Mouse (Mus musculus) hindbrain, embryonic 15.5 days (tissue): ENCODE measurements around the gene Rasgef1a. TPM values are rescaled to one million over a fixed set of nuclear protein-coding genes. Genes with fewer than 3 reads are reported as not detected.

Source experiments
- ATAC-seq: fragments of 200-750 bp; cut with Nextera tagmentation; 2 replicates; pipeline ENCODE4 v1.8.0; 2017; ENCODE audit warnings: low read depth, moderate number of reproducible peaks, moderate TSS enrichment; ENCODE audit not compliant: low FRiP score
- H3K27ac ChIP-seq: fragments of 300-500 bp; sonication (generic); replicated peaks from 2 replicates; pipeline ENCODE4 v1.5.1; 2015; ENCODE audit warnings: mild to moderate bottlenecking, inconsistent platforms
- H3K27me3 ChIP-seq: fragments of 300-500 bp; sonication (generic); 2 replicates; pipeline ENCODE4 v1.6.1; 2015; ENCODE audit warnings: control low read depth, inconsistent platforms
- H3K36me3 ChIP-seq: fragments of 300-500 bp; sonication (generic); 2 replicates; pipeline ENCODE4 v1.6.1; 2015; ENCODE audit warnings: control low read depth, inconsistent platforms
- H3K4me1 ChIP-seq: fragments of 300-500 bp; sonication (generic); replicated peaks from 2 replicates; pipeline ENCODE4 v1.6.1; 2015; ENCODE audit warnings: control low read depth, inconsistent platforms
- H3K4me2 ChIP-seq: fragments of 300-500 bp; sonication (generic); 2 replicates; pipeline ENCODE4 v1.6.1; 2015; ENCODE audit warnings: moderate library complexity, mild to moderate bottlenecking, inconsistent platforms
- H3K4me3 ChIP-seq: fragments of 300-500 bp; sonication (generic); 2 replicates; pipeline ENCODE4 v1.5.1; 2015; ENCODE audit warnings: mild to moderate bottlenecking, inconsistent platforms
- H3K9ac ChIP-seq: fragments of 300-500 bp; sonication (generic); 2 replicates; pipeline ENCODE4 v1.6.1; 2015; ENCODE audit warnings: inconsistent platforms
- H3K9me3 ChIP-seq: fragments of 300-500 bp; sonication (generic); 2 replicates; pipeline ENCODE4 v1.6.1; 2016; ENCODE audit warnings: control low read depth, inconsistent platforms
- WGBS: fragments of 180-500 bp; shearing (Covaris S2); methylation state at CpG from one replicate; pipeline ENCODE4 v1.1.7; 2015; 5-methylcytosine and 5-hydroxymethylcytosine counted together
- polyA plus RNA-seq: library from polyadenylated mRNA; unstranded; fragments of >200 nt; fragmentation: Nextera tagmentation; extraction: Ambion mirVana; gene quantifications from 2 replicates; pipeline ENCODE4 v1.2.1, GENCODE M21; 2015

Rasgef1a gene
- polyA plus RNA-seq, 1 experiment from 2014 or later = 5.0 TPM

- H3K36me3 ChIP-seq = no peaks in the 10 kb centered on the region
- peaks cover 27% of the 10 kb centered on the region for H3K4me1 ChIP-seq
- H3K27ac ChIP-seq = no peak overlapping the region
- ATAC-seq = no peak
- 63% methylated on average over 10 of the region's 10 CpGs for WGBS
- no peak overlapping the region for H3K4me3 ChIP-seq
- H3K9ac ChIP-seq = no peak overlapping the region
- H3K4me2 ChIP-seq = no peak overlapping the region
- no peaks in the 10 kb centered on the region for H3K27me3 ChIP-seq
- no peaks in the 10 kb centered on the region for H3K9me3 ChIP-seq
These were observed 67.5 kb downstream of the Rasgef1a start for GRCm38 (mm10) chr6:118078751-118079150.

GRCm38 (mm10) chr6:118079292-118079691 is 68.1 kb downstream of the Rasgef1a start:
- H3K4me1 ChIP-seq = peaks cover 21% of the 10 kb centered on the region
- H3K36me3 ChIP-seq = no peaks in the 10 kb centered on the region
- no peak for ATAC-seq
- no peak overlapping the region for H3K4me2 ChIP-seq
- no peaks in the 10 kb centered on the region for H3K9me3 ChIP-seq
- H3K9ac ChIP-seq = no peak overlapping the region
- no peak overlapping the region for H3K4me3 ChIP-seq
- H3K27ac ChIP-seq = no peak overlapping the region
- 74% methylated on average over 3 of the region's 3 CpGs for WGBS
- H3K27me3 ChIP-seq = no peaks in the 10 kb centered on the region

- no peaks in the 10 kb centered on the region for H3K27me3 ChIP-seq
- peaks cover 18% of the 10 kb centered on the region; the same call in 1 of the 2 replicates for H3K4me1 ChIP-seq
- H3K9me3 ChIP-seq = no peaks in the 10 kb centered on the region
- H3K36me3 ChIP-seq = no peaks in the 10 kb centered on the region
- 48% methylated on average over 10 of the region's 10 CpGs for WGBS
- no peak overlapping the region for H3K9ac ChIP-seq
- H3K27ac ChIP-seq = no peak overlapping the region
- H3K4me3 ChIP-seq = no peak overlapping the region
- ATAC-seq = no peak
- H3K4me2 ChIP-seq = no peak overlapping the region
These were observed 68.7 kb downstream of the Rasgef1a start for GRCm38 (mm10) chr6:118079762-118080465.

- no peak overlapping the region for H3K27ac ChIP-seq
- no peaks in the 10 kb centered on the region for H3K36me3 ChIP-seq
- no peak overlapping the region for H3K4me3 ChIP-seq
- H3K9ac ChIP-seq = no peak overlapping the region
- H3K4me1 ChIP-seq = peaks cover 18% of the 10 kb centered on the region; the same call in 1 of the 2 replicates
- WGBS = 91% methylated on average over 4 of the region's 4 CpGs
- ATAC-seq = no peak
- no peaks in the 10 kb centered on the region for H3K9me3 ChIP-seq
- H3K4me2 ChIP-seq = no peak overlapping the region
- H3K27me3 ChIP-seq = no peaks in the 10 kb centered on the region
These were observed 69.5 kb downstream of the Rasgef1a start for GRCm38 (mm10) chr6:118080711-118081110.

- 87% methylated on average over 3 of the region's 3 CpGs for WGBS
- Histone ChIP-seq H3K4me3 (no peak overlapping the region), H3K9ac (no peak overlapping the region), H3K27me3 (no peaks in the 10 kb centered on the region), H3K9me3 (no peaks in the 10 kb centered on the region), H3K36me3 (peaks cover 5% of the 10 kb centered on the region; the same call in 1 of the 2 replicates), H3K4me2 (no peak overlapping the region), H3K4me1 (peaks cover 5% of the 10 kb centered on the region; the same call in 1 of the 2 replicates), H3K27ac (no peak overlapping the region)
- no peak for ATAC-seq
These were observed 71.1 kb downstream of the Rasgef1a start for GRCm38 (mm10) chr6:118082384-118082783.

GRCm38 (mm10) chr6:118083608-118084007 is 72.4 kb downstream of the Rasgef1a start:
- no peak overlapping the region for H3K4me2 ChIP-seq
- H3K36me3 ChIP-seq = peaks cover 5% of the 10 kb centered on the region; the same call in 1 of the 2 replicates
- no peak overlapping the region for H3K4me3 ChIP-seq
- ATAC-seq = no peak
- H3K27me3 ChIP-seq = no peaks in the 10 kb centered on the region
- peaks cover 5% of the 10 kb centered on the region; the same call in 1 of the 2 replicates for H3K4me1 ChIP-seq
- no peak overlapping the region for H3K27ac ChIP-seq
- WGBS = 89% methylated on average over 6 of the region's 6 CpGs
- H3K9ac ChIP-seq = no peak overlapping the region
- H3K9me3 ChIP-seq = no peaks in the 10 kb centered on the region

GRCm38 (mm10) chr6:118084596-118084995 is 73.4 kb downstream of the Rasgef1a start:
- Histone ChIP-seq H3K4me2 (no peak overlapping the region), H3K36me3 (peaks cover 5% of the 10 kb centered on the region; the same call in 1 of the 2 replicates), H3K27me3 (no peaks in the 10 kb centered on the region), H3K9ac (no peak overlapping the region), H3K4me1 (0 out of 2 replicates have a peak, but pooled peaks cover under 1% of the 10 kb centered on the region), H3K27ac (no peak overlapping the region), H3K4me3 (no peak overlapping the region), H3K9me3 (no peaks in the 10 kb centered on the region)
- 89% methylated on average over 8 of the region's 8 CpGs for WGBS
- no peak for ATAC-seq

- no peaks in the 10 kb centered on the region for H3K9me3 ChIP-seq
- no peaks in the 10 kb centered on the region for H3K27me3 ChIP-seq
- H3K4me3 ChIP-seq = no peak overlapping the region
- no peaks in the 10 kb centered on the region for H3K4me1 ChIP-seq
- H3K27ac ChIP-seq = no peak overlapping the region
- ATAC-seq = no peak
- no peak overlapping the region for H3K9ac ChIP-seq
- no peak overlapping the region for H3K4me2 ChIP-seq
- H3K36me3 ChIP-seq = peaks cover 5% of the 10 kb centered on the region; the same call in 1 of the 2 replicates
- 54% methylated on average over 8 of the region's 8 CpGs for WGBS
These were observed 76.7 kb downstream of the Rasgef1a start for GRCm38 (mm10) chr6:118087955-118088354.

- H3K27me3 ChIP-seq = no peaks in the 10 kb centered on the region
- 76% methylated on average over 17 of the region's 17 CpGs for WGBS
- no peak overlapping the region for H3K4me3 ChIP-seq
- H3K4me2 ChIP-seq = no peak overlapping the region
- H3K9ac ChIP-seq = no peak overlapping the region
- H3K9me3 ChIP-seq = no peaks in the 10 kb centered on the region
- no peak overlapping the region for H3K27ac ChIP-seq
- ATAC-seq = no peak
- H3K4me1 ChIP-seq = no peaks in the 10 kb centered on the region
- H3K36me3 ChIP-seq = peaks cover 5% of the 10 kb centered on the region; the same call in 1 of the 2 replicates
These were observed 77.7 kb downstream of the Rasgef1a start for GRCm38 (mm10) chr6:118088750-118089440.

GRCm38 (mm10) chr6:118090827-118091226 is 79.6 kb downstream of the Rasgef1a start:
- no peaks in the 10 kb centered on the region for H3K9me3 ChIP-seq
- WGBS = 81% methylated on average over 9 of the region's 9 CpGs
- H3K27me3 ChIP-seq = no peaks in the 10 kb centered on the region
- no peak for ATAC-seq
- peaks cover 5% of the 10 kb centered on the region; the same call in 1 of the 2 replicates for H3K36me3 ChIP-seq
- H3K4me3 ChIP-seq = no peak overlapping the region
- H3K27ac ChIP-seq = no peak overlapping the region
- H3K4me1 ChIP-seq = no peaks in the 10 kb centered on the region
- no peak overlapping the region for H3K4me2 ChIP-seq
- no peak overlapping the region for H3K9ac ChIP-seq

- Histone ChIP-seq H3K36me3 (no peaks in the 10 kb centered on the region), H3K9ac (no peak overlapping the region), H3K4me1 (no peaks in the 10 kb centered on the region), H3K27me3 (no peaks in the 10 kb centered on the region), H3K4me3 (no peak overlapping the region), H3K27ac (no peak overlapping the region), H3K4me2 (no peak overlapping the region), H3K9me3 (no peaks in the 10 kb centered on the region)
- ATAC-seq = no peak
- WGBS = 87% methylated on average over 8 of the region's 8 CpGs
These were observed 86.6 kb downstream of the Rasgef1a start for GRCm38 (mm10) chr6:118097765-118098365.

- Histone ChIP-seq H3K27me3 (no peaks in the 10 kb centered on the region), H3K4me2 (no peak overlapping the region), H3K36me3 (no peaks in the 10 kb centered on the region), H3K4me1 (no peaks in the 10 kb centered on the region), H3K9me3 (no peaks in the 10 kb centered on the region), H3K27ac (no peak overlapping the region), H3K4me3 (no peak overlapping the region), H3K9ac (no peak overlapping the region)
- 49% methylated on average over 2 of the region's 2 CpGs for WGBS
- no peak for ATAC-seq
These were observed 88.1 kb downstream of the Rasgef1a start for GRCm38 (mm10) chr6:118099311-118099802.
